Mouse (Mus musculus) ES-Bruce4 (cell line): ENCODE results near the gene Phf21b.

Experiments
- CTCF ChIP-seq: IDR thresholded peaks from one replicate; pipeline ENCODE4 v1.8.1; 2011; ENCODE audit warnings: low read depth, low read length
- POLR2A ChIP-seq: IDR thresholded peaks from one replicate; pipeline ENCODE4 v1.8.1; 2011; ENCODE audit warnings: low read length; ENCODE audit not compliant: insufficient read depth

DNA sequence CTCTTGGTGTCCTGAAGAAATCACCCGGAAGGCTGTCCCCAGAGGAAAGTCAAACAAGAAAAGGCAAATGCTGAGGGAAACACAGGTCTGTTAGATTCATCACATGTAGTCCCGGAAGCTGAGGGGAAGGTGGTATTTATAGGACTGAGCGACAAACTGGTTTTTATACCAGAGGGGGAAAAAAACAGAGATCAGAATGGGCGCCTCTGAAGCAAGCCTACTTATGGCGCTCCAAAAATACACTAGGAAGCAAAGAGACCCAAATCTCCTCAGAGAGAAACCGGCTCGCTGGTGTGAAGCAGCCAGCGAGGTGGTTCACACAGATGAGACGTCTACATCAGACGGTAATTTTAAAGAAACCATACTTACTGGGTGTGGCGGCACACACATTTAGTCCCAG lies 17.2 kb upstream of the Phf21b start:
- TF ChIP-seq CTCF (no peak), POLR2A (no peak)
